Mouse (Mus musculus) testis, adult 2 months (tissue): ENCODE data around the gene Cryl1.

Experiments used
- CTCF ChIP-seq: fragments of 200-500 bp; IDR thresholded peaks from 2 replicates; pipeline ENCODE4 v1.5.1; 2012; ENCODE audit warnings: low read depth, mild to moderate bottlenecking, inconsistent platforms, low read length, moderate library complexity; ENCODE audit not compliant: control insufficient read depth, insufficient read depth, insufficient replicate concordance
- POLR2A ChIP-seq: fragments of 200-500 bp; IDR thresholded peaks from 2 replicates; pipeline ENCODE4 v1.6.1; 2012; ENCODE audit warnings: low read depth, mild to moderate bottlenecking, inconsistent platforms, low read length, moderate library complexity; ENCODE audit not compliant: control insufficient read depth

- TF ChIP-seq CTCF (no peak), POLR2A (peak; percentile 68)
These were observed at the start of gene Cryl1 for GRCm38 (mm10) chr14:57398065-57398757.
